Mouse (Mus musculus) heart, adult 2 months (tissue): ENCODE results near the gene Gprasp2.

Experiments
- CTCF ChIP-seq: fragments of 200-600 bp; IDR thresholded peaks from 2 replicates; pipeline ENCODE4 v1.8.1; 2022; ENCODE audit warnings: antibody characterized with exemption, mild to moderate bottlenecking, moderate library complexity
- EP300 ChIP-seq: fragments of 200-500 bp; IDR thresholded peaks from 2 replicates; pipeline ENCODE4 v1.6.1; 2011; ENCODE audit warnings: low read depth, low read length, control low read depth; ENCODE audit not compliant: insufficient read depth
- POLR2A ChIP-seq: fragments of 200-500 bp; IDR thresholded peaks from 2 replicates; pipeline ENCODE4 v1.6.1; 2011; ENCODE audit warnings: mild to moderate bottlenecking, low read depth, low read length, control low read depth; ENCODE audit not compliant: insufficient read depth

DNA sequence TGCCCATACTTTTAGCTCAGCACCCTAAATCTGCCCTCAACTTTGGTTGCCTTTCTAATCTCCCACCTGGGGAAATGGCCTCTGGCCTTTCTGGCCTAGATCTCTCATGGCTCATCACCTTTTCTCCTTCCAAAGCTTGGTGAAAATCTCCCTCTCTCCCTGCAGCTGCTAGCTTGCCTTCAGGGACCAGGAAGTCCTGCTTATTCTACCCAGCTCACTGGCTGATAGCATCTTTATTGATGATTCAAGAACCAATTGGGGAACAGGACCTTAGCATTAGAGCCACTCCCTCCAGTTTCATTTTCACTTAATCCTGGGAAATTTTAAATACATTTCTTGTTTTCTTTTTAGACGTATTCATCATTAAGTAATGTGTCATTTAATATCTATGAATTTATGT is 37.8 kb downstream of the Gprasp2 start:
- TF ChIP-seq CTCF (no peak), POLR2A (no peak), EP300 (no peak)
